Mouse (Mus musculus): ENCODE measurements around the gene Gm3045. TPM values are rescaled to one million over a fixed set of nuclear protein-coding genes. Genes with fewer than 3 reads are reported as not detected.
A peak's percentile ranks its signal among the peaks of the same experiment; 100 is the strongest.

Gene Gm3045
- polyA plus RNA-seq, 1 experiment, result 0.07 TPM

- peak; percentile 58 for DNase-seq (ENCODE audit: low spot score)
Observed at GRCm38 (mm10) chr13:56438211-56439075, 12.0 kb downstream of the Gm3045 start, which contains the start of gene Slc25a48. Gene Slc25a48 (plus strand): TSS chr13:56438355.

GRCm38 (mm10) chr13:56443411-56443810 lies 17.0 kb downstream of the Gm3045 start:
- no peak for DNase-seq (ENCODE audit: low spot score)

- DNase-seq (ENCODE audit: low spot score), result no peak
Observed at GRCm38 (mm10) chr13:56444112-56444511, 17.7 kb downstream of the Gm3045 start.

- DNase-seq (ENCODE audit: low spot score), result no peak
Observed at GRCm38 (mm10) chr13:56444996-56445395, 18.6 kb downstream of the Gm3045 start.

- DNase-seq (ENCODE audit: low spot score), result no peak
Observed at GRCm38 (mm10) chr13:56449239-56450030, 23.0 kb downstream of the Gm3045 start.

- DNase-seq (ENCODE audit: low spot score), result no peak
Observed at GRCm38 (mm10) chr13:56450035-56450434, 23.6 kb downstream of the Gm3045 start.

- no peak for DNase-seq (ENCODE audit: low spot score)
Observed at GRCm38 (mm10) chr13:56458001-56458400, 31.6 kb downstream of the Gm3045 start.

GRCm38 (mm10) chr13:56461460-56461859 lies 35.1 kb downstream of the Gm3045 start:
- no peak for DNase-seq (ENCODE audit: low spot score)

GRCm38 (mm10) chr13:56462791-56463190 lies 36.4 kb downstream of the Gm3045 start:
- DNase-seq (ENCODE audit: low spot score), result no peak

- DNase-seq (ENCODE audit: low spot score), result no peak
Observed at GRCm38 (mm10) chr13:56463261-56463660, 36.9 kb downstream of the Gm3045 start.

- DNase-seq (ENCODE audit: low spot score), result no peak
Observed at GRCm38 (mm10) chr13:56463750-56464149, 37.4 kb downstream of the Gm3045 start.

- no peak for DNase-seq (ENCODE audit: low spot score)
Observed at GRCm38 (mm10) chr13:56467786-56468185, 41.4 kb downstream of the Gm3045 start.

GRCm38 (mm10) chr13:56468536-56468935 lies 42.1 kb downstream of the Gm3045 start:
- no peak for DNase-seq (ENCODE audit: low spot score)

- DNase-seq (ENCODE audit: low spot score), result no peak
Observed at GRCm38 (mm10) chr13:56471211-56471610, 44.8 kb downstream of the Gm3045 start.

GRCm38 (mm10) chr13:56471951-56472350 lies 45.6 kb downstream of the Gm3045 start:
- no peak for DNase-seq (ENCODE audit: low spot score)

- DNase-seq (ENCODE audit: low spot score), result no peak
Observed at GRCm38 (mm10) chr13:56472661-56473060, 46.3 kb downstream of the Gm3045 start.

- DNase-seq (ENCODE audit: low spot score), result no peak
Observed at GRCm38 (mm10) chr13:56475363-56475762, 49.0 kb downstream of the Gm3045 start.

GRCm38 (mm10) chr13:56476790-56477189 lies 50.4 kb downstream of the Gm3045 start:
- no peak for DNase-seq (ENCODE audit: low spot score)

- no peak for DNase-seq (ENCODE audit: low spot score)
Observed at GRCm38 (mm10) chr13:56477271-56477670, 50.9 kb downstream of the Gm3045 start.

GRCm38 (mm10) chr13:56478027-56478426 lies 51.6 kb downstream of the Gm3045 start:
- no peak for DNase-seq (ENCODE audit: low spot score)

- no peak for DNase-seq (ENCODE audit: low spot score)
Observed at GRCm38 (mm10) chr13:56482146-56482545, 55.8 kb downstream of the Gm3045 start, which contains the start of gene Il9. Gene Il9 (minus strand): TSS chr13:56482246.

All from urinary bladder, adult 2 months (tissue).